In the genomic region with DNA sequence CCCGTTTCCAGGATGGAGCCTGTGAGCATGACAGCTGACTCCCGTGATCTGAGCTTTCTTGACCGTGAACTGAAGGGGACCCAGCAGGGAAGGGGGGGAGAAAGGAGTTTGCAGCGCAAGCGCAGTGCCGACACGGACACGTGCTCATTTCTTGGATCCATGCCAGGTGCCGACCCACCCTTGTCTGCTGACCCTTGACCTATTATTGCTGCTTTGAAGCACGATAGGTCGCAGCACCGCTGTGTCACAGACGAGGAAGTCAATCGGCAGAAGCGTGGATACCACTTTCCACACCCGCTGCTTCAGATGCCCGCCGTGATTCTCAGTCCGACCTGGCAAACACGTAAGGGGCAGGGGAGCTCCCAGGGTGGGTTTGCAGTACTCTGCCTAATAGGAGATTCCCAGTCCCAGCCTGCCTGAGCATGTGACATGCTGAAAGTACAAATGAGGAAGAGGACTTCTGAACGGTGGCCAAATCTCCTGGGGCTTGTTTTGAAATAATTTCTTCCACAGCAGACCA, we compare ENCODE assay signal across 8 mouse cellular contexts. TPM values are rescaled to one million over a fixed set of nuclear protein-coding genes. Genes with fewer than 3 reads are reported as not detected.
DNase-seq lines count a peak whose midpoint lies in the region; ATAC-seq lines count a peak whose summit lies in the region.

No protein-coding gene starts in this region.

- H3K9ac ChIP-seq in kidney, embryonic 14.5 days (ENCODE audit: low read depth, low read length), result no peak overlapping the region
- H3K9ac ChIP-seq in hindbrain, embryonic 15.5 days, result no peak overlapping the region

- H3K4me3 ChIP-seq in kidney, embryonic 14.5 days (ENCODE audit: low read length), result no peak overlapping the region
- H3K4me3 ChIP-seq in hindbrain, embryonic 15.5 days, result peak overlapping the region; percentile 26

- H3K4me2 ChIP-seq in kidney, embryonic 14.5 days (replicated peaks; ENCODE audit: low read depth, low read length), result no peak overlapping the region
- H3K4me2 ChIP-seq in hindbrain, embryonic 15.5 days, result peak overlapping the region; percentile 48

- no peak overlapping the region for H3K27ac ChIP-seq in kidney, embryonic 14.5 days (ENCODE audit: low read depth, low read length)
- H3K27ac ChIP-seq in hindbrain, embryonic 15.5 days (replicated peaks), result no peak overlapping the region

- WGBS in kidney, embryonic 14.5 days, result 54% methylated on average over 21 of the region's 21 CpGs
- WGBS in hindbrain, embryonic 15.5 days, result 28% methylated on average over 21 of the region's 21 CpGs

- no peaks in the 10 kb centered on the region for H3K9me3 ChIP-seq in kidney, embryonic 14.5 days (ENCODE audit: control insufficient read depth, low read length)
- no peaks in the 10 kb centered on the region for H3K9me3 ChIP-seq in hindbrain, embryonic 15.5 days

- DNase-seq in kidney, adult 11 months, result peak; percentile 31
- DNase-seq in R1 (ENCODE audit: low read depth, low spot score), result peak; percentile 14
- peak; percentile 40 to 76 for DNase-seq in cerebellum, postnatal 4 days (ENCODE audit: low spot score in 2 of 2)
- DNase-seq in lung, postnatal 36 days, result peak; percentile 70
- no peak for DNase-seq in T-cell, adult 2 months (ENCODE audit: low spot score)
- DNase-seq in urinary bladder, adult 2 months (ENCODE audit: low spot score), result no peak

- H3K4me1 ChIP-seq in kidney, embryonic 14.5 days (ENCODE audit: control insufficient read depth, insufficient read depth, low read length), result 0 out of 2 replicates have a peak, but pooled peaks cover 8% of the 10 kb centered on the region
- peaks cover 5% of the 10 kb centered on the region; the same call in 1 of the 2 replicates for H3K4me1 ChIP-seq in hindbrain, embryonic 15.5 days (replicated peaks)

- no peak for ATAC-seq in kidney, embryonic 14.5 days (ENCODE audit: low FRiP score, low TSS enrichment)
- ATAC-seq in hindbrain, embryonic 15.5 days (ENCODE audit: low FRiP score, low read depth), result peak; percentile 54

- H3K36me3 ChIP-seq in kidney, embryonic 14.5 days (ENCODE audit: control insufficient read depth, insufficient read depth, low read length), result no peaks in the 10 kb centered on the region
- no peaks in the 10 kb centered on the region for H3K36me3 ChIP-seq in hindbrain, embryonic 15.5 days

- H3K27me3 ChIP-seq in kidney, embryonic 14.5 days (ENCODE audit: control insufficient read depth, insufficient read depth, low read length), result no peaks in the 10 kb centered on the region
- no peaks in the 10 kb centered on the region for H3K27me3 ChIP-seq in hindbrain, embryonic 15.5 days

RNA-seq across cellular contexts. Expression of gene Otulinl, which starts 15.9 kb away (rescaled TPM):
- 25.1 and 26.0 TPM in 2 replicates for polyA plus RNA-seq in kidney, embryonic 14.5 days (2014; fragmentation: Nextera tagmentation; extraction: Ambion mirVana)
- 10.6 and 12.8 TPM in 2 replicates for polyA plus RNA-seq in hindbrain, embryonic 15.5 days (2015; fragmentation: Nextera tagmentation; extraction: Ambion mirVana)
- 12.6 and 14.9 TPM in 2 replicates for polyA plus RNA-seq in urinary bladder, adult 2 months (2012; rRNA removed)

RNA-seq across cellular contexts. Expression of gene Otulin, which starts 35.0 kb away (rescaled TPM):
- polyA plus RNA-seq in kidney, embryonic 14.5 days (2014; fragmentation: Nextera tagmentation; extraction: Ambion mirVana), result 38.5 and 41.3 TPM in 2 replicates
- 22.4 and 23.5 TPM in 2 replicates for polyA plus RNA-seq in hindbrain, embryonic 15.5 days (2015; fragmentation: Nextera tagmentation; extraction: Ambion mirVana)
- 26.0 and 26.3 TPM in 2 replicates for polyA plus RNA-seq in urinary bladder, adult 2 months (2012; rRNA removed)

Comparison
In these comparisons a context has a peak if more than half of its experiments do, and no peak if none do; other contexts are left out.
1. DNase-seq: peak in kidney, adult 11 months (single experiment), R1 (single experiment), cerebellum, postnatal 4 days (2 of 2) and lung, postnatal 36 days (single experiment); none in T-cell, adult 2 months (single experiment) and urinary bladder, adult 2 months (single experiment).